Mouse (Mus musculus): ENCODE data around the gene Spty2d1.

The Spty2d1 gene

DNA sequence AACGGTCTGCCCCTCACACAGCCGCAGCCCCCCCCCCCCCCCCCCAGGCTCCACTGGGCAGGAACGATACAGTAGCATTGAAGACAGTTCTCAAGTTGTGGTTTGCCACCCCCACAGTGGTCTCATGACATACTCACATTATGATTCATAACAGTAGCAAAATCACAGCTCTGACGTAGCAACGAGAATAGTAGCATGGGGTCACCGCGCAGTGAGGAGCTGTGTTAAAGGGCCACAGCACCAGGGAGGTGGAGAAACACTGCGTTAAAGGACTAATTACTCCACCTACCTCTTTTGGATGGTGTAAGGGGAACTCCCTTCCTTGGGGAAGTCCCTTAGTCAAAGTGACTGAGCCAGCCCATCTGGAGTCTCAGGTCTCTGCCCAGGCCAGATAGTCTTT is 14.3 kb upstream of the Spty2d1 start:
- DNase-seq (ENCODE audit: low read depth, low spot score): no peak

GRCm38 (mm10) chr7:47020956-47021355 is 12.7 kb upstream of the Spty2d1 start:
- no peak for DNase-seq (ENCODE audit: low read depth, low spot score)

DNA sequence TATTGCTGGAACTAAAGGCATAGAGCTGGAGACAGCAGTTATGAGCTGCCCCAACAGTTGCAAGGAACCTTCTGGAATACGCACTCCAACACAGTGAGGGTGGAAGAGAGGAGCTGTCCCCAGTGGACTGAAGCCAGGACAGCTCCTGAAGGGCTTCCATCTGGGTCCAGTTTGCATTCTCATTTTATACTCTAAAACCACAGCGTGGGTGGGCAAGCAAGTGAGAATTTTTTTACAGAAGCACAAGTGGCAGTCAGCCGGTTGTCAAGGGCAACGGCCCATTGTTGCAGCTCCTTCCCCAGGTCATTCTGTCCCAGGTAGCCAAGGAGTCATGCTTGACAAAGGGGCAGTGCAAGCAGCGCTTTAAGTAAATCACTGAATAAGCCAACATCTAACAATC is 11.4 kb upstream of the Spty2d1 start:
- no peak for DNase-seq (ENCODE audit: low read depth, low spot score)

- no peak for DNase-seq (ENCODE audit: low read depth, low spot score)
Observed at GRCm38 (mm10) chr7:47017146-47017545, 8.9 kb upstream of the Spty2d1 start.

GRCm38 (mm10) chr7:47016602-47017001 is 8.4 kb upstream of the Spty2d1 start:
- DNase-seq (ENCODE audit: low read depth, low spot score): no peak

GRCm38 (mm10) chr7:47015390-47016065 is 7.3 kb upstream of the Spty2d1 start:
- peak; percentile 74 for DNase-seq (ENCODE audit: low read depth, low spot score)

- DNase-seq (ENCODE audit: low read depth, low spot score): no peak
Observed at GRCm38 (mm10) chr7:47014564-47015389, 6.6 kb upstream of the Spty2d1 start.

DNA sequence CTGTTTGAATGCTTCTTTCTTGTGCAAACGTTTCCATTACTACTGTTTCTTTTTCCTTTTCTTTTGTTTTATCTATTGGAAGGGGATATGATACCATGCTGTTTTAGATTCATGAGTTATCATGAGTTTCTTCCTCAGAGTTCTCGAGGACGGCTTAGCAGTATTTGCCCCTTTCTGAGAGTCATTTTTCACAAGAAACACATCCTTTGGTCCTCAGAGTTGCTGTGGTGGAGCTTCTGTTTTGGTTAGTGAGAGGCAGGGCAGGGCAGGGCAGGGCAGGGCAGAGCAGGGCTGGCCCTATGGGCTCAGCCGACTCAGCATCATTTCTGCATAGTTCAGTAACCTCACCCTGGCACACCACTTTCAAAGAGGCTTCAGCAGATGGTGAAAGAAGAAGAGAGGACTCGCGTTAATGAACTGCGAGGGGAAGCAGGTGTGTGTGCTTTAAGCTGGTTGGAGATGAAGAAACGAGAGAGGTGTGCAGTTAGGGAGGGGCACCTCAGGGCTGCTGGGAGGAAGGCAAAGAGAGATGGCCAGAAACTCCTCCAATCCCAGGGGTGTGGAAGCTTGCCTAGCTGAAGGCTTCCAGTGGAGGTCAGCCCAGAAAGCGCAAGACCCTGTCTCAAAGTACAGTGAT is 5.0 kb upstream of the Spty2d1 start:
- no peak for DNase-seq (ENCODE audit: low read depth, low spot score)

- DNase-seq (ENCODE audit: low read depth, low spot score): no peak
Observed at GRCm38 (mm10) chr7:47007818-47008167, 418 bp downstream of the Spty2d1 start.

DNA sequence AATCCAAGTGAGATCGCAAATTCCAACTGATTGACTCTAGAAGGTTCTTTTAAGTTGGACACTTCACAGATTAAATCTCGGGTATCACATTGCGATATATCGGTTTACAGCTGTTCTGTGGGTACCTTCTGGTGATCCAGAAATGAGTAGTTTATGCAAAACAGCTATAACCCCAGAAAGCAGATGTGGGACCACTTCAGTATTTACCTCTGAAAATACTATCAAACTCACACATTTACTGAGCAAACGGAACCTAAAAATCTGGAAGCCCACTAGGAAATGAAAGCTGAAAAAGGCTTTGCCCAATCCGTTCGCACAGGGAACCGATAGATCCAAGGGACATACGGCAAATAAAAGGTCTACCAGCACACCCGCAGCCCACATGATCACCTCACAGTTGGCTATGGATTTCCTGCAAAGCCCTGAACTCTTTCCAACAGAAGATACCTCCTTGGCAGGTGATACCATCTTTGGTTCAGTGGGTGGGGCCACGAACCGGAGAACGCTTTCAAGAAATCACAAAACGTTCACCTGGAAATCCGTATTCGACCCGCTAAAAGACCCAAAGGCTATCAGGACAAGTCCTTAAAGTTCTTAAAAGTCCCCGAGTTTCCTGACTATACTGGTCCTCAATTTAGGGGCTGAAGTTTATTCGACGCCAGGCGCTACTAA is 966 bp downstream of the Spty2d1 start:
- DNase-seq (ENCODE audit: low read depth, low spot score): no peak

GRCm38 (mm10) chr7:47003411-47004115 is 4.6 kb downstream of the Spty2d1 start:
- DNase-seq (ENCODE audit: low read depth, low spot score): no peak

DNA sequence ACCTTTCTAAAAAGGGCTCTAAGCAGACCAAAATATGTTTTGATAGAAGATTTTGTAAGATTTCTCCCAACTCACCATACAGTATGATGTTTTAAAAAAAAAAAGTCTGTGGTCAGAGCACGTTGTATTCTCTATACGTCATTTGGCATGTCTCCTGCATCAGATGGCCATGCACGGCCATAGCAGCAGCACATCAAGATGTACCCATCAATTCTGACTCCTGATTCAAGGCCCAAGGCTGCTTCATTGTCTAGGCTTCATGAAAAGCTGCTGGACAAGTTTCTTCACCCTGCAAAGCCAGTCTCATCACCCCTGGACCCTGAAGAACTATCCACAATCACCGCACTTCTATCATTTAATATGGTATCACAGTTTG is 6.3 kb downstream of the Spty2d1 start:
- no peak for DNase-seq (ENCODE audit: low read depth, low spot score)

DNA sequence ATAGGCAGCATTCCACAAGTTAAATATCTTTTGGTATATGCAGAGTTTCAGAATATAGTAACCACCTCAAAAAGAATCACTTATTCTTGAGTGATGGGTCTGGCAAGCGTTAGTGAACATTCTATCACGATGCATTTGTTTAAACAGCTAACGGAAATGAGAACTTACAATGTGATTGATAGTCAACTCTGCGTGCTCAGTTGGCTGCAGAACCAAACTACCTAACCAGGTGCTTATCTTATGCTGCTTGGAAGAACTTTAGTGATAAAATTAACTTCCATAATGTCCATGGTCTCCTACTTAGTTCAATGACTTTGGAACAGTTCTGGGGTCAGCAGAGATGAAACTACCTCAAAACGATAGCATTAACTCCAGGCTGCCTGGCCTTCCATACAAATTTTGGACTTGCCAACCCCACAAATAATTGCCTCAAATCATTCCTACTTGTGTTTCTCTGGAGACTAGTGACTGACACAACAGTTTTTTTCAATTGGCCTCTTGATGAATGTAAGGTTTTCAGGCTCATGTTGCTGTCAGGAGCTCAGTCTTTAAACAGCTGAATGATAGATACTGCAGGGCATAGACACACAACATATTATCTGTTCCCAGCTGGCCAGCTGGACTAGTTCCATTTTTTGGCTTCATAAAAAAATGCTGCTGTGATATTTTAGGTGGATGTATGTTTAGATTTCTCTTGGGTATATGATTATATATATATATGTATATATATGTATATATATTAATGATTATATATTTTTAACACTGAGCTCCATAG is 6.9 kb downstream of the Spty2d1 start:
- DNase-seq (ENCODE audit: low read depth, low spot score): no peak

DNA sequence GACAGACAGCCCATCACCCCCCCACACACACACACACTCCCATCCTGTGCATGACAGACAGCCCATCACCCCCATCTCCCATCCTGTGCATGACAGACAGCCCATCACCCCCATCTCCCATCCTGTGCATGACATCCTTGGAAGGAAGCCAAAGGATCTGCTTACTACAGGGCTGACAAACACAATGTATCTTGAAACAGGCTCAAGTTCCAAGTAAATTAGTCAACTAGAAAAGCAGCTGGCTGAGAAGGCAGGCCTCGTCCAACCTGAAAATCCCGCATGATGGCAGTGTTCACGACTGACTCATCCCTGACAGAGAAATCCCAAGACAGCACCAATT is 7.6 kb downstream of the Spty2d1 start:
- no peak for DNase-seq (ENCODE audit: low read depth, low spot score)

- no peak for DNase-seq (ENCODE audit: low read depth, low spot score)
Observed at GRCm38 (mm10) chr7:46999983-47000643, 8.1 kb downstream of the Spty2d1 start.

DNA sequence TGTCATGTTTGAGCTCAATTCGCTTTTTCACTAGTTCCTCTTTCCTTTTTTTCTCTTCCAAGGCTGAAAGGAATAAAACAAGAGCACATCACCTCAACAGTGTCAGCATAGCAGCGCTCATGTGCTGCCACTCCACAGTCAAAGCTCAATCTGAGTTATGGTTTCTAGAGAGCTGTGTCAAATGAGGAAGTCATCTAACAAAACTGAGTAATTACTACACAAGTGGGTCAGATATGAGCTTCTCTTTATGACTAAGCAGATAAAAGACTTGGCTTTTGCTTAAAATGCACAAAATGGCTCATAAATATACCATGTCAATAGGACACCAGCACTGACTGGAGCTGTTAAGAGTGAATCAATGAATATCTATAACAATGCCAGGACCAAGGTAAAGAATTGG is 9.3 kb downstream of the Spty2d1 start:
- DNase-seq (ENCODE audit: low read depth, low spot score): no peak

GRCm38 (mm10) chr7:46997644-46998395 is 10.4 kb downstream of the Spty2d1 start:
- no peak for DNase-seq (ENCODE audit: low read depth, low spot score)

DNA sequence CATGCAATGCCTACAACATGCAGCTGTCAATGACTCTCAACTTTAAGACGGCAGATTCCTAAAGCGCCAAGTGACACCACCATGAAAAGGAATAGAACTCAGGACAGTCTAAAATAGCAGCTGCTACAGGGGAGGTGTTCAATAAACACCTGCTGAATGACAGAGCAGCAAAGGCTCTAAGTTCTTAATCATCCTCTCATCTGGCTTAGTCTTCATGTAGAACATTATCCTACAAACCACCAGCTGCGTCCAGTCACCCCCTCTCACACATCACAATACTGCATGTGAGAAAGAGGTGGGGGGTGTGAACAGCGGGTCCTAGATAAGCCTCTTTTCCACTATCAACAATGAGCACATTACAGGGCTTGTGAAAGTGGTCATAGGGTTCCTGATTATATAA is 11.2 kb downstream of the Spty2d1 start:
- no peak for DNase-seq (ENCODE audit: low read depth, low spot score)

- no peak for DNase-seq (ENCODE audit: low read depth, low spot score)
Observed at GRCm38 (mm10) chr7:46995558-46995957, 12.7 kb downstream of the Spty2d1 start.

GRCm38 (mm10) chr7:46993079-46993478 is 15.1 kb downstream of the Spty2d1 start:
- DNase-seq (ENCODE audit: low read depth, low spot score): no peak

Data from embryo, embryonic 11.5 days (tissue).